Mouse (Mus musculus): ENCODE data around the gene E4f1.

E4f1 gene

DNA sequence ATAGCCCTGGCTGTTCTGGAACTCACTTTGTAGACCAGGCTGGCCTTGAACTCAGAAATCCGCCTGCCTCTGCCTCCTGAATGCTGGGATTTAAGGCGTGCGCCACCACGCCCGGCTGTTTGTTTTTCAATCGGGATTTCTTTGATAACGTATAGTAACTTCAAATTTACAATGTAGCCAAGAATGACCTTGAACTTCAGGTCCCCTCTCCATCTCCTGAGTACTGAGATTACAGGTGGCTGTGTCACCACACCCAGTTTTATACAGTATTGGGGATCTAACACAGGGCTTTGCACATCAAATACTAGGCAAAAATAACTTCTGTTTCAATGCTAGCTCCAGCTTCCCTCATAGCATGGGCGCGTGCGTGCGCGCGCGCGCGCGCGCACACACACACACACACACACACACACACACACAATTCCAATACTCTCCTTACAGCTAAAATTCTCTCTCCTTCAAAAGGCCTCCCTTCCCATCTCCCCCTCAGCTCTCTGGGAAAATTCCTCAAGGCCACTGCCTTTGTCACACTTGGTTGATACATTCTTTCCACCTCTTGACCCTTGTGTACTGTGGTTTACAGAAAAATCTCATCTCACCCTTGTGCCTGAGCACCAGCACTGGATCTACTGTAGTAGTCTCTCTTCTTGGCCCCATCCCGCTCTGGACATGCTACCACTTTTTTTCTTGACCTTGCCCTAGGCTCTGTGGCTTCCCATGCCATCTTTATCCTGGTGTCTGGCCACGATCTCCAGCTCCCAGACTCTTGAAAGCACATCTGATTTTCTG, 11.1 kb upstream of the E4f1 start:
- DNase-seq (ENCODE audit: low spot score in 2 of 2) = no peak

DNA sequence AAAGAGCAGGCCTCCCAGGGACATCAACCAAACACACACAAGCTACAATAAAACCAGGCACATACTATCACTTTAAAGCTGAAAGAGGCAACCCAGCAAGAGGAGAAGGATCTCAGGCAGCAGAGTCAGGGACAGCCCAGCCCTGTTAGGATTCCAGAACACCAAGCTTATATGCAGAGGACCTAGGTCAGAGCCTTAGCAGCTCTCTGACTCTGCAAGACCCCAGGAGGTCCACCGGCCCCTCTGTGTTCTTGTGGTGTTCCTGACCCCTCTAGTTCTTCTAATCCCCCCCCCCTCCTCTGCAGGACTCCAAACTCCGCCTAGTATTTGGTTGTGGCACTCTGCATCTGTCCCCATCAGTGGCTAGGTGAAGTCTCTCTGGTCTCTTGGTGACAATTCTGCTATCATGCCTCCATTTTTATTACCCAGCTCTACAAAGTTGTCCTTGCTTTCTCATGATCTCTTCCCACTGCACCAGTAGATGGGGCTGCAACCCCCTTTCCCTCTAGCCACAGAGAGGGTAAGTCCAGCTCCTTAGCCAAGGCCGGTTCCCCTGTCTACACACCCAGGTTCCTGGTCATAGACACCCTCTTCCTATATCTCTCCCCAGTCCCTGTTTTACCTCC, 10.2 kb upstream of the E4f1 start:
- no peak for DNase-seq (ENCODE audit: low spot score in 2 of 2)

DNA sequence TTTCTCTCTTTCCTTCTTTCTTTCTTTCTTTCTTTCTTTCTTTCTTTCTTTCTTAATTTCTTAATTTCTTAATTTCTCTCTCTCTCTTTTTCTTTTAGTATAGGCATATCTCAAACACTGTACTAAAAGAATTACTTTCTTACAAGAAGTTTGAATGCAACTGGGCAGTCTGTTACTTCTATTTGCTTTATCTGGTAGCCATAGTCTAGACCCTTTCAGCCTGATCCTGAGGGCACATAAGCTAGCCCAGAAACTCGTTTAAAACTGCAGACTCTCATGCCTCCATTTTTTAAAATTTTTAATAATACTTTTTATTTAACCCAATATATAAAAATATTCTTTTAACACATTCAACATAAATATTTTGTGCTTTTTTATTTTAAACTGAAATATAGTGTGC, 9.3 kb upstream of the E4f1 start:
- no peak for DNase-seq (ENCODE audit: low spot score in 2 of 2)

DNA sequence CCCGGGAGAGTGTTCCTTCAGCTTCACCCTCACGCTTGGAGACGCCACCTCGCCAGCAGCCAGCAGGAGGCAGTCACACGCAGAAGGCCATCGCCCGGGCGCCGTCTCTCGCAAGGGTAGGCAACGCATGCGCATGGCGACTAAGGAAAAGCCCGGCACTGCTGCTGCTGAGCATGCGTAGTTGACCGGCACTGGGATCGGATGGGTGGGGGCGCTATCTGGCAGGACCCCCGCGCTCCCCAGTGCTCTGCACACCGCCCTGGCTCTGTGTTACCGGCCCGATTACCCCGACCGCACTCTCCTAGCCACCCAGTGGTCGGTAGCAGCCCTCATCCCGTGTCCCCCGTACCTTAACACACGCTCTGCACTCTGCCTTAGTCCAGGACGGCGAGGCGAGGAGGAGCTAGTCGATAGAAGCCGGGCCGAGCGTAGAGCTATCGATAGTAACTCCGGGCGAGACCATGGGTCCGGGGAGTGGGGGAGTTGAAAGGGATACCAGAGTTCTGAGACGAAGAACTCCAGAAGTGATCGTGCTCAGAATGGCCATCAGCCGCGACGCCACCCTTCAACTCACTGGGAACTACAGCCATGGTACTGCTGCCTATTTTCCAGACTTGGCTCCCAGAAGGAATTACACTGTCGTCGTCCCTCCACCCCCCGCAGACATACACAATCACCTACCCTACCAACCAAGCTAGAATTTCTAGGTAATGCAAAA, 8.7 kb upstream of the E4f1 start, which contains the start of gene Mlst8:
Mlst8 (minus strand) TSS at position 416 of the 718 bp plus-strand sequence.
- DNase-seq (ENCODE audit: low spot score in 2 of 2) = peak; percentile 92 to 98

DNA sequence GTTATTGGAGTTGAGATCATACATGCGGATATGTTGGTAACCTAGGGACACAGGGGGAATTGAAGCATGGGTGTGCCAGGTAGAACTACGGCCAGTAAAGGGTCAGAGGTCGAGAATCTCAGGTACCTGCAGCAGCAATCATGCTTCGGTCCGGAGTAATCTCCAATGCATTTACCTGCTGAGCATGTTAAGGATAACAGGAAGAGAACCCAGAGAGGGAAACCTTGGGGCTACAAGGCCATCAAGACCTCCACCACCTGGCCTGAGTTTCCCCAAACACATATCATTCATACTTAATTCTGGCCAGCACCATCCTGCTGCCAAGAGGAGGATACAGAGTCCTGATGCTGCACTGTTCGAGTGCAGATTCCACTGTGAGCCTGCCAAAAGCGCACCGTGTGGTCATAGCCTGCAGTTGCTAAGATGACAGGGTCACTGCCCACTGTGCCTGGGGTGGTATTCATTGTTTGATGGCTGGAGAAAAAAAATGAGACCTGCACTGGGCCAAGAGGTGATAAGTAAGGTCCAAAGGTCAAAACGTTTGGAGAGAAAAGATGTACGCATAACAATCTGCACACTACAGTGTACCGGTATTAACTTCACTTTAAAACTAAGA, 8.0 kb upstream of the E4f1 start:
- no peak for DNase-seq (ENCODE audit: low spot score in 2 of 2)

DNA sequence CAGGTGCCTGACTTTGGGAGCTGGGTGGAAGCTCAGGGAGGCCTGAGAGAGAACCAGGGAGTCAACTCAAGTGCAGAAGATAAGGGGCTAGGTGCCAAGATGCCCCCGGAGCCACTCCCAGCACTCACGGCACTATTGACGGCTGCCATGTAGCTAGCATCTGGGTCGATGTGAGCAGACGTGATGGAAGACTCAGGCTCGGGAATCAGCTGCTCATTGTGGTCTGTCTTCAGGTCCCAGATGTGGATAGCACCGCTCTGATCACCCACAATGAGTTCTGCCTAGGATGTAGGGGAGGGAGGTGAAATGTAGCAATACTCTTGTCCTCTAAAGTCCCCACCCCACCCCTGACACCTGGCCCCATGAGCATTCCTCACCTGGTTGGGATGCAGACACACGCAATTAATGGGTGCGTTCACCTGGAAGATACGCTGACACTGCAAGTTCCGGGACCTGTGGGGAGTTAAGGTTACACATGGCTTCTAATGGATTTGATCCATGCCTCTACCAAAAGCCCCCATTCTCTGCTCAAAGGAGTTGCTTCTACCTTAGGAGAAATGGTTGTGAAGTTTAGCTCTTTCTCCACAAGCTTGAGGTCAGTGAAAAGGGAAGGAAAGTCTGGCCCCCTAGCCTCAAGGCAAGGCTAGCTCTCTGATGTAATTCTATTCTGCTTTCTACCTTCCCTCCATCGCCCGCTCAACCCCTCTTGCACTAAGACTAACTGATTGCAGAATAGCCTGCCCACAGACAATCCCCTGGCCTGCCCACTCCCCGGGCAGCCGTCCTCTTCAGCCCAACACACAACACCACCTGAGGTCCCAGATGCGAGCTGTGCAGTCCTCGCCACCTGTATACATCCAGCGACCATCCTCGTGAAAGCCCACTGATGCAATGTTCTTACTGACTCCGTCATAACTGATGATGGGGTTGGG, 7.2 kb upstream of the E4f1 start:
- no peak for DNase-seq (ENCODE audit: low spot score in 2 of 2)

DNA sequence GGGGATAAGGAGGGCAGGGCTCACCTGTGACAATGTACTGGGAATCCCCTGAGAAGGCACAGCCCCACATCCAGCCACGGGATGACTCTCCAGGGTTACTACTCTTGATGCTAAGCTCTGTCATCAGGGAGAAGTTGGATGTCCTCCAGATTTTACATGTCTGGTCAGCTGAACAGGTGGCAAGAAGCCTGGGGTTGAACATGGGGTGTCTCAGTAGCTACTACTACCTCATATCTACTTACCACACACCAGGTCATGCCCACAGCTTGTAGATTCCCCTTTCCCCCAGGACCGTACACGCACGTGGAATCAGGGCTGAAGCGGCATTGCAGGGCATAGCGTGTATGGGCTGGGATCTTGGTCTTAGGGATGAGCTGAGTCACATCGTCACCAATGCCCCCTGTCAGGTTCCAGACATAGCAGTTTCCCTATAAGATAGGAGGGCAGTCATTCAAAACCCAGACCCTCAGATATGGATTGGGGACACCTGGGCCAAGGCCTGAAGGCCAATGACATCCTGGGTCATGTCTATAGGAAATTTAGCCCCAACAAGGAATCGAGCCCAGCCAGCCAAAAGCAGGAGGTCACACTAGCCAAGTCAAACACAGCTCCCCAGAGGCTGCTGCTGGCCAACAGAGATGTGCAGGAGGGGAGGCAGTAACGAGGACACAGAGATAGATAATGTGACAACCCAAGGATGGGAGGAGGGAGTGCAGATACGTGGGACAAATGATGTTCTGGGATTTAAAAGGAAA, 6.1 kb upstream of the E4f1 start:
- DNase-seq (ENCODE audit: low spot score in 2 of 2) = no peak

DNA sequence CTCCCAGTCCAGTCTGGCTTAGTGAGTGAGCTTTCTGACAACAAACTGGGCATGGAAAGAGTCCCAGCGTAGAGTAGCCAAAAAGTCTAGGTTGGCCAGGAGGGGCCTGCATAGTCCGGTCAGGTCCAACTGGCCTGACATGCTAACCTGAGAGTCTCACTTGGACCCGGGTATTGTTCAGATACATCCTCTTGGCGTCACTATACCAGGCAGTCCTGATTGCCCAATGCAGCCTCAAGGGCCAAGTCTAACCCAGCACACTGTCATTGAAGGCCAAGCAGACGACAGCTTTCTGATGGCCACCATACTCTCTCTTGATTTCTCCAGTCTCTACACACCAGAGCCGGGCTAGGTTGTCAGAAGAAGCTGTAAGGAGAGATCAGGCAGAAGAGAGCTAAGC, 5.5 kb upstream of the E4f1 start:
- no peak for DNase-seq (ENCODE audit: low spot score in 2 of 2)

DNA sequence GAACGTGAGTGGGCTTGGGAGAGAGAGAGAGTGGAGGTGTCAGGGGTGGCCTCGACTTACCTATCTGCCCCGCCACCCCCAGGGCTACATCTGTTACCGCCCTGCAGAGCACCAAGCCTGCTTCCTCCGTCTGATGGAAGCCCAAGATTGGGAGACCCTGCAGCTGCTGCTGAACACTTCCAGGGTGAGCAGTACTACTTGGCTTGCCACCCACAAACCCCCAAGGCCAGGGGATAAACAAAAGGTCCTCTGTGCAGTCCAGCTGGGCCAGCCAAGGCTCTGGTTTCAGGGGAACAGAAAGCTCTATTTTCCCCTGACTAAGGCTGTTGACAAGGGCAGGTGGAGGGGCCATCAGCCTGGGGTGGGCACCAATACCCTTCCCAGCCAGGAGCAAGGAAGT, 4.4 kb upstream of the E4f1 start:
- no peak for DNase-seq (ENCODE audit: low spot score in 2 of 2)

DNA sequence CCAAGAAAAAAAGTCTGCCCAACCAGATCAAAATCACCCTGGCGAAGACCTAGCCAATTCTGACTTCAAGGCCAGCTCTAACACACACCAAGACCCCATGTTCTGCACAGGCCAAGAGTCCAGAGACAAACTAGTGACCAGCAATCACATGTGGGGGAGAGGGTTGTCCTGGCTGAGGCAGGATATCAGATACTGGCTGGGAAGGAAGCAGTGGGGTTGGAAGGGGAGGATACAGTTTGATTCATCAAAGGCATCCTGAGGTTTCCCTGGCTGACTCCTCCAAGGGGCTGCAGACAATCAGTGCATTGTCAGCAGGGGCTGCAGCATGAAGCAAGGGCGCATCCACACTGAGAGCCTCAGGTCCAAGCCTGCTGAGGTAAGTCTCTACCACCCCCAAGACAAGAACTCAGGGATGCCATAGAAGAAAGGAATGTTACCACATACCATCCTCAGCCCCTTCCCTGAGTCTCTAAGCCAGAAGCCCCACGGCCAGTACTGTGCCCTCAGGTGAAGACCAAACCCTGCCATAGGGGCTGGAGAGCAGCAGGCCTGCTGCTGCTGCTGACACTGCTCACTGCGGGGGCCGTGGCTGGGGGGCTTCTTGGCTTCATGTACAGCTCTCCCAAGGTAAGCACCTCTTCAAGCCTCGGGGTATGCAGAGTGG, 3.6 kb upstream of the E4f1 start, which contains the start of gene Bricd5:
Bricd5 (plus strand) TSS at position 273 of the 664 bp plus-strand sequence.
- DNase-seq (ENCODE audit: low spot score in 2 of 2) = no peak

DNA sequence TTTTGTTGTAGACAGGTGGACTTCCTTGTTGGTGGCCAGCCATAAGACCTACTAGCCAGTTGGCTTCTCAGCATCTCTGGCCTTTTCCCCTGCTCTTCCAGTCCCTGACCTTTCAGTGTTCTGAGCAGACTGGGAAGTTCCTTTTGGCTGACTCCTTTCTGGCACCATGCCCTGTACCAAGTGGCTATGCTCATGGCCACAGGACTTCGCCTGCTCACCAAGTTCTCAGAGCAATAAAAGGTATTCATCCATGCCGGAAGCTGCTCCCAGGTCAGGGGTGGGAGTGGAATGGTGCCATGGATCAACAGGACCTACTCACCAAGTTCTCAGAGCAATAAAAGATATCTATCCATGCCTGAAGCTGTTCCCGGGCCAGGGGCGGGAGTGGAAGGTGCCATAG, 2.4 kb upstream of the E4f1 start:
- no peak for DNase-seq (ENCODE audit: low spot score in 2 of 2)

DNA sequence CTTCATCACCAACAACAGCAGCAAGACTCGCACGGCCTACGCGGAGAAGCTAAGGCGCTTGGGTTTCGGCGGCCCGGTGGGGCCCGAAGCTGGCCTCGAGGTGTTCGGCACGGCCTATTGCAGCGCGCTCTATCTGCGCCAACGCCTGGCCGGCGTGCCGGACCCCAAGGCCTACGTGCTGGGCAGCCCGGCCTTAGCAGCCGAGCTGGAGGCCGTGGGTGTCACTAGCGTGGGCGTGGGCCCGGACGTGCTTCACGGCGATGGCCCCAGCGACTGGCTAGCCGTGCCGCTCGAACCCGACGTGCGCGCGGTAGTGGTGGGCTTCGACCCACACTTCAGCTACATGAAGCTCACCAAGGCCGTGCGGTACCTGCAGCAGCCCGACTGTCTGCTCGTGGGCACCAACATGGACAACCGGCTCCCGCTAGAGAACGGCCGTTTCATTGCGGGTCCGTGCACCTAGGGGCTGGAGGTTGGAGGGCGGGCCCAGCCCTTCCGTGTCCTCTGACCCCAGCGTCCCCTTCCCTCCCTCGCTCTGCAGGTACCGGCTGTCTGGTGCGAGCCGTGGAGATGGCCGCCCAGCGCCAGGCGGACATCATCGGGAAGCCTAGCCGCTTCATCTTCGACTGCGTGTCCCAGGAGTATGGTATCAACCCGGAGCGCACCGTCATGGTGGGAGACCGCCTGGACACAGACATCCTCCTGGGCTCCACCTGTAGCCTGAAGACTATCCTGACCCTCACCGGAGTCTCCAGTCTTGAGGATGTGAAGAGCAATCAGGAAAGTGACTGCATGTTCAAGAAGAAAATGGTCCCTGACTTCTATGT, 801 bp upstream of the E4f1 start:
- DNase-seq (ENCODE audit: low spot score in 2 of 2) = peak in 1 of 2 experiments; percentile 30

DNA sequence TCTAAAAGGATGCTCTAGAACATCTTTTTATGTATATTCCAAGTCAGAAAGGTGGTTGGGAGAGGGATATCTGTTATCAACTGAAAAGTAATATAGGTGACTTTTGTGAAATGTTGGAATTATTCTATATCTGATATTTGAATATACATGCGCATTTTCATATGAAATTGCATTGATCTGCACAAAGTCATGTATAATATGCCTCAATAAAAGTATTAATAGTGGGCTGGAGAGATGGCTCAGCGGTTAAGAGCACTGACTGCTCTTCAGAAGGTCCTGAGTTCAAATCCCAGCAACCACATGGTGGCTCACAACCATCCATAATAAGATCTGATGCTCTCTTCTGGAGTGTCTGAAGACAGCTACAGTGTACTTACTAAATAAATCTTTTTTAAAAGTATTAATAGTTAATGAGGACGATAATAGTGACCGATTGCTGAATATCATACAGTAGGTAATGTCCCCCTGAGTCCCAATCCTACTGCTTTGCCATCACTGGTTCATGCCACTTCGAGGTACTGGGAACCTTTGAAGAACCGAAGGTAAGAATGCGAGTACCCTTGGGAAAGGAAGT, 690 bp downstream of the E4f1 start:
- DNase-seq (ENCODE audit: low spot score in 2 of 2) = no peak

DNA sequence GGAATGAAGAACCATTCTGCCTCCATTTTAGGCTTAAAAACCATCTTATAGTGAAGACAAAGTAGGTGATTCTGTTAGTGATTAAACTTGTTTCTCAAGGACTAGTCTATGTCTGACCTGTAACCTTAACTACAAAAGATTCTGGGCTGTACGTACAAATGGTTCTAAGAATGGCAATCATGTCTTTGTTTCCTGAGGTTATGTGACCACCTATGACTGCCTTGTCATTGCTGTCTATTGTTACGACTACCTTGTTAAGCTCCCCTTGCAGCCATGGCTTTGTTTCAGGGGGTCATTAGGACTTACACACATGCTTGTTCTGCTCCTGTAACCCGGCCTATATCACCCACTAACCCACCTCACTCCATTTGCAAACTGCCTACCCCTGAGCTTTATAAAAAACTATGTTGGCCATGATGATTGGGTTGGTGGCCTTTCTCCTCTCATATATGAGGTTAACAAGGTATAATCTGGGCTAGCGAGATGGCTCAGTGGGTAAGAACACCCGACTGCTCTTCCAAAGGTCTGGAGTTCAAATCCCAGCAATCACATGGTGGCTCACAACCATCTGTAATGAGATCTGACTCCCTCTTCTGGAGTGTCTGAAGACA, 1.4 kb downstream of the E4f1 start:
- DNase-seq (ENCODE audit: low spot score in 2 of 2) = no peak

DNA sequence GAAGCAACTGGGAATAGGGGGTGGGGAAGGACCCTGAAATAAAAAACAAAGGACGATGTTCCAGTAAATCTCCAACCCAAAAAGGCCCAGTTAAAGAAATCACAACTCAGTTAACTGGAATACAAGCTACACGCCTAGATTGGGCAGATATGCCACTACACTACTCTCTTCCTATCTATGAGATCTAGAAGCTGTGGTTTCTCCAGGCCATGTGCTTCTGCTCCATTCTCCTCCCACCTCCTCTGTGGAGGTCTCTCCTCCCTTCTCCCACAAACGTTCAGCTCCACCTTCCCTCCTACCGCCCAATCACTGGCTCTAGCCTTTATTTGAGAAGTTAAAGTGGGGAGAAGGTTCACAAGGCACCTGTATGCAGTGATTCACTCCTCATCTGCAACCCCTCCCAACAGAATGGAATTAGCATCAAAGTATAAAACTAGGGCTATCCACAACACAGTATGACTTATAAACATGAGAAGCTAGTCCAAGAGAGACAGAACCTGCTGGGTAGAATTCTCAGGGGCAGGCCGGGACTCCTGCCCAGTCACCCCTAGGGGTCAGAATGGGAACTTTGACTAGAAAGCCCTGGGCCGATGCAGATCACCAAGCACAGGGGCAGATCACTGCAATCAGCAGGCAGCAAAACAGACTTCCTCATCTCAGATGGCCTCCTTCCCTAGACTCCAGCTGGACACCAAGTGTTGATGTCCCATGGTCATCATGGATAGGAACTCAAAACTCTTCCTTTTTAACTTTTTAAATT, 6.6 kb downstream of the E4f1 start:
- no peak for DNase-seq (ENCODE audit: low spot score in 2 of 2)

DNA sequence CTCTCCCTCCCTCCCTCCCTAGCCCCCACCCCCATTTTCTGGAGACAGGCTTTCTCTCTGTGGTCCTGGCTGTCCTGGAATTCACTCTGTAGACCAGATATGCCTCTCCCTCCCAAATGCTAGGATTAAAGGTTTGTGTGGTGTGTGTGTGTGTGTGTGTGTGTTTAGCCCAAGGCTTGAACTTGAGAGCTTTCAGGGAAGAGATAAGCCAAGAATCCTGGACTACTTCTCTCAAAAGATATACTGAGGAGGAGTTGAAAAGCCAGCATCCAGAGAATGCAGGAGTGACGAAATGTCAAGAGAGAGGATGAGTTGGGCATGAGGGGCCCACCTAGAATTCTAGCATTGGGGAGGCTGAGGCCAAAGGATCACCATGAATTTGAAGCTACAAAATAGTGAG, 7.2 kb downstream of the E4f1 start:
- DNase-seq (ENCODE audit: low spot score in 2 of 2) = no peak

DNA sequence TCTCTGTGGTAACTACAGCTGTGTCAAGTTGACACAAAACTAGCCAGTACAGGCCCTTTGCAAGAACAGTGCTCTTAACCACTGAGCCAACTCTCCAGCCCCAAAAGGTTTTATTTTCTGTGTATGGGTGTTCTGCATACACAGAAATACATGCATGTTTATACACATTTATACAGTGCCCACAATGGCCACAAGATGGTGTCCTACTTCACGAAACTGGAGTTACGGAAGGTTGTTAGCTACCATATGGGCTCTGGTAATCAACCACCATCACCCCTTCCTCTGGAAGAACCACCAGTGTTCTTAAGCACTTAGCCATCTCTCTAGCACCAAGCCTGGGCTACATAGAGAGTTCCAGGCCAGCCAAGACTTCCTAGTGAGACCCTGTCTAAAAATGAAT, 8.5 kb downstream of the E4f1 start:
- no peak for DNase-seq (ENCODE audit: low spot score in 2 of 2)
